Mouse (Mus musculus): ENCODE measurements at regions not wholly inside any gene's neighbourhood (a gene's known extent, or its start where the extent isn't known, plus 50 kb on each side); places are given as distances from the start of the nearest gene placed in this dataset.
"Not testable (repeated sequence)": the region's sequence is repeated elsewhere in the genome, so short reads cannot be mapped to it uniquely, and the experiment has no call there.

GRCm38 (mm10) chr7:73238486-73238885 is 136.8 kb upstream of the Rgma start:
- ATAC-seq (ENCODE audit: poor library complexity, severe bottlenecking), result no peak

DNA sequence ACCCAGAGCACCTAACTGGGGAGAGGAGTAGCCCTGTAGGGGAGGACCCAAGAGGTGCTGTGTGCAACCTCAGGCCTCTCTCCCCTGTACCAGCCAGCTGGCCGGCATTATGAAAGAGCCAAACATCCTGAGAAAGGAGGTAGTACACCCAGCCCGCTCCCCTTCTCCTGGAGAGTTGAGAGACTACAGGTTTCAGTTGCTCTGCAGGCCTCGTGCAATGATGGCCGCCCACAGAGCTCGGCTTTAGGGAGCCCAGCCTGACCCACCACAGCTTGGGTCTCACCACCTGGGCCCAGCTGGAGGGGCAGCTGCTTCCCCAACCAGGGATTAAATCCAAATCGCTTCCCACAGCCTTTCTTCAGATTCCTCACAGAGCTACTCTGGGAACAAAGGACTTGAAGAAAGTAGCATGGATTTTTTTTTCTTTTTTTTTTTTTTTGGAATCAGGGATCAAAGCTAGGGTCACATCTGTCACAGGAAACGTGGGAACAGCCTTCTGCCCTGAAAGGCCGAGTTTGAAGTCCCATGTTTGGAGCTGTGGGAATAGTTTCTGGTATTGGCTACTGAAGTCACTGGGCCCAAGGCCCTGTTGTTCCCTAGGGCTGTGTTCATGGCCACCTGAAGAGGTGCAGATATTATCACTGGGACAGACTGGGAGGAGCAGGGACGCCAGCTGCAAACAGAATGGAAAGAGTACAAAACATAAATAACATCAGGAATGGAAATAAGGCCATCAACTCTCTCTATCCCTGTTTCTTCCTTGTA is 131.5 kb upstream of the Rgma start:
- no peak for ATAC-seq (ENCODE audit: poor library complexity, severe bottlenecking)

- ATAC-seq (ENCODE audit: poor library complexity, severe bottlenecking), result no peak
These were observed 129.9 kb upstream of the Rgma start for GRCm38 (mm10) chr7:73245431-73245830.

DNA sequence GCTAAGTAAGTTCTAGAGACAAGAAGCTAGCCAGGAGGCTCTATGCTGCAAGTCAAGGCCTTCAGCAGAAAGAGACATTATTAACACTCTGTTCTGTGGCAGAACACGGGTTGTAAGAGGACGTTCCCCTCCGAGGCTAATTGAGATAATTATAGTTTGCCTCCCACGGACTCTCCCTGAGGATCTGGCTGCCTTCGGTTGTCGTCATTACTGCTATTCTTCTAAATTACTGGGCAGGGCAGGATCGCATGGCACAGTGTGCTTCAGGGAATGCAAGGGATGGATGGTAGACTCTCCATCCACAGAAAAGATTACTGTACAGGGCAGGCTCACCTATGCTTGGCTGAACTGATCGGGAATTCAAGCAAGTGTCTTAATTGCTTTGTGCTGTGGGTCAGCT is 124.7 kb upstream of the Rgma start:
- no peak for ATAC-seq (ENCODE audit: poor library complexity, severe bottlenecking)

- no peak for ATAC-seq (ENCODE audit: poor library complexity, severe bottlenecking)
These were observed 124.0 kb upstream of the Rgma start for GRCm38 (mm10) chr7:73251187-73251740.

DNA sequence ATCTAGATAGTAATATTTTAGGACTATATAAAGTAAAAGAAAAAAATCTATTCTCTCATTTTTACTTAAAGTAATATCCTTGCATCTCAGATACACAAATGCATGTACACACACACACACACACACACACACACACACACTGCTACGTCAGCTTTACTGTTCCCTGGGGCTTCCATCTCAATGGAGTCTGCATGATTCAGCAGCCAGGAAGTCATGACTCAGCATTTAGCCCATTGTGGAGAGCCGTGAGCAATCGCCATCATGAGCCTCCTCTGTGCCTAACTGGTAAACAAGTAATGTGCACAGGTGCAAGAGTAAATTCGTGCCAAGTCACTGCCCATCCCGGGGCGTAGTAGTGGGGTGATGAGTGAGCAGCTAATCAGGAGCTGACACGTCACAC is 120.3 kb upstream of the Rgma start:
- ATAC-seq (ENCODE audit: poor library complexity, severe bottlenecking), result not testable (repeated sequence)

GRCm38 (mm10) chr7:73260140-73260539 is 115.2 kb upstream of the Rgma start:
- no peak for ATAC-seq (ENCODE audit: poor library complexity, severe bottlenecking)

DNA sequence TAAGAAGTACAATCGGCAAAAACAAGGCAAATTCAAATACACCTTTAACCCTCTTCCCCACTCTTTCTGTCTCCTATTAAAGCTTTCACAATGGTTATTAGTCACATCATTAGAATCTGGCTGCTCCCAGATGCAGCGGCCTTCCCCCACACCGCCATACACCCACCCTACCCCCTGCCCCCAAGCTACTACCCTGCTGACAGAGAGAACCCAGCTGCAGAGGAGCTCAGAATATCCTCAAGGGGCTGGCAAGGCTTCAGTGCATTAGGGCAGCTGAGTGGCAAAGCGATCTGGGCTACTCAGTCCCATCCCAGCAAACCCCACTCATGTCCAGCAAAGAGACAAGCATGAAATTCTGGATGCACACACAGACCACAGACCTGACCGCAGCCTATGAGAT is 113.6 kb upstream of the Rgma start:
- ATAC-seq (ENCODE audit: poor library complexity, severe bottlenecking), result no peak

DNA sequence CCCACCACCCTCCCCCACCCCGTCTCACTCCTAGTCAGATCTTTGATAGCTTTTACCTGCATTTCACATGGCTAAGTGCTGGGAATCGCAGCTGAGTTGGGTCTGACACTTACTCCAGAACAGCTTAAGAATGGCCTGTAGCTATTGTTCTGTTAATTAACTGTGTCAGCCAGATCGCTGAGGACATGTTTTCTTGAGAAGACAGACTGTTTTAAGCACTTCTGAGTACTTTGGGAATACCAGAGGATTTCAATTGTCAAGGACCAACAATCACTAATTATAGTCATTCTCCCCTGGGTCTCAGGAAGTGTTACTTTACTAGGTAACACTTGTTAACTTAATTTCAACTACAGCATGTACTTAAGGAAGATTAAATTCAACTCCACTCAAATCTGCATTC is 112.8 kb upstream of the Rgma start:
- ATAC-seq (ENCODE audit: poor library complexity, severe bottlenecking), result no peak

- ATAC-seq (ENCODE audit: poor library complexity, severe bottlenecking), result no peak
These were observed 105.7 kb upstream of the Rgma start for GRCm38 (mm10) chr7:73269626-73270025.

- ATAC-seq (ENCODE audit: poor library complexity, severe bottlenecking), result no peak
These were observed 102.5 kb upstream of the Rgma start for GRCm38 (mm10) chr7:73272787-73273186.

DNA sequence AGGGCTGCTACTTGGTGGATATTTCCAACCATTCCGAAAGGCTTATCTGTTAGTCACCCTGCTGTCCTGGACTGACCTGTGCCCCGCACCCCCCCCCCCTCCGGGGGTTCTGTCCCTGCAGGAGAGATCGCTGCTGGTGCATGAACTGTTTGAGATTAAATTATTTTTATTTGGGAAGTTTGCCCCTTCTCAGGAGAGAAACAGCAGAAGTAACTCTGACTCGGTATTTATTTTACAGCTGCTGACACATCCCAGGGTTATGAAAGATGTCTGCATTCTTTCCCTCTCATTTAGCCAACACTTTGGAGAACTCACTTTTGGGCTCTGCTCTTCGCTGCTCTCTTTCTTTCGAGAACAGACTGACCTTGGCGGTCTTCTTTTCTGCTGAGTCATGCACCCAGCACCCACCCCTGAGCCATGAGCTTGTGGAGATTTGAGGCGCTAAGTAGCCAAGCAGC is 99.5 kb upstream of the Rgma start:
- no peak for ATAC-seq (ENCODE audit: poor library complexity, severe bottlenecking)

GRCm38 (mm10) chr7:73278616-73279015 is 96.7 kb upstream of the Rgma start:
- no peak for ATAC-seq (ENCODE audit: poor library complexity, severe bottlenecking)

DNA sequence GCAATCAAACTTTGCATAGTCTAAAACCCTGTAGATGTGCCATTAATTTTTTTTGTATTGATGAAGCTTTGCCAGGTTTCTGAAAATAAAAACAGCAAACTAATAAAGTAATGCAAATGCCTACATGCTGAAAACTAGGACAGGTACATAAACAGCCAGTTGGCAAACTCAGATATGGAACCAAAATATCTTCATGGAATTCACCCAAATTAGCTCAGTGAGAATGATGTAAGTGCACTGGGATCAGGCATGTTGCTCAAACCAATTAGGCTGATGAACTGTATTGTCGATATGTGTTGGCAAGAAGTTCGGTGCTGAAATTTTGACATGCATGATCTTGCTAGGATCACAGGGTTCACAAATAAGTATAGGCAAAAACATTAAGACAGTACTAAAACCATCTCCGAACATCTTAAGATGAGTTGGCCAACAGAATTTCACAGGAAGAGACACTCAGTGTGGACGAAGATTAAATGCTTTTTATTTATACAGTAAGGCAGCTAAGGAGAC is 95.3 kb upstream of the Rgma start:
- no peak for ATAC-seq (ENCODE audit: poor library complexity, severe bottlenecking)

DNA sequence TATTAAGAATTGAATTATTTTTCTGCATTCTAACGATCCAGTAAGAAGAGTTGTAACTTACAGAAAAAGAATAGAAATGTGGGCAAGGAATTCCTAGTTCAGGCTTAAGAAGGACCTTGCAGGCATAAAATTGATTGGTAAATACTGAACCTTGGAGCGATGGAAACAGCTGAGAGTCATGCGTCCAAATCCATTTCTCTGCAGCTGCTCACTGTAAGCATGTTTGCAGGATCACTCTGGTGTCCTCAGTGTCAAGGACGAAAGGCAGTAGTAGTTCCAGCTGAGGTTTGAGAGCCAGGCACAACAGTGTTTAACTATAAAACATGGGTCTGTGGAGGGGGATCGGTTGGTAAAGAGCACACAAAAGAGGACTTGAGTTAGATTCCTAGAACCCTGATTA is 89.1 kb upstream of the Rgma start:
- no peak for ATAC-seq (ENCODE audit: poor library complexity, severe bottlenecking)

- ATAC-seq (ENCODE audit: poor library complexity, severe bottlenecking), result no peak
These were observed 82.0 kb upstream of the Rgma start for GRCm38 (mm10) chr7:73293337-73293736.

GRCm38 (mm10) chr7:73294399-73294798 is 80.9 kb upstream of the Rgma start:
- no peak for ATAC-seq (ENCODE audit: poor library complexity, severe bottlenecking)

DNA sequence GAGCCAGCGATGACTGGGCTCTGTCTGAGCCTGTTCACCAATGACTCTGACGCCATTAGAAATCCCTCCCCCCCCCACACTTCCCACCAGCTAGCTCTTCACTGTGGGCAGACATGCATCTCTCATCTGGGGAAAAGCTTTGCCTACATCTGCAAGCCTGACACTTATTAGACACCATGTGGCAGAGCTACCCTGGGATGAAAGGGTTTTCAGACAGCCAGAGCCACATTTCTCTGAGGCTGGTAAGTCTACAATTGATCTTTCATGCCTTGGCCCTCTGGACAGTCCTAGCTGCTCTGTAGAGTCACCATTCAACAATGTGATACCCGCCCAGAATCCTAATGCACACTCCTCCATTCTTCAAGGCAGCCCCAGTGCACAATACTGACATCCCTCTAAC is 72.8 kb upstream of the Rgma start:
- ATAC-seq (ENCODE audit: poor library complexity, severe bottlenecking), result no peak

GRCm38 (mm10) chr7:73303818-73304217 is 71.5 kb upstream of the Rgma start:
- no peak for ATAC-seq (ENCODE audit: poor library complexity, severe bottlenecking)

GRCm38 (mm10) chr7:73304799-73305198 is 70.5 kb upstream of the Rgma start:
- no peak for ATAC-seq (ENCODE audit: poor library complexity, severe bottlenecking)

GRCm38 (mm10) chr7:73305286-73305975 is 69.9 kb upstream of the Rgma start:
- no peak for ATAC-seq (ENCODE audit: poor library complexity, severe bottlenecking)

GRCm38 (mm10) chr7:73306296-73306695 is 69.0 kb upstream of the Rgma start:
- no peak for ATAC-seq (ENCODE audit: poor library complexity, severe bottlenecking)

All from megakaryocyte, adult 5-6 weeks (primary cell).